Mouse (Mus musculus): ENCODE results near the gene Srrd. TPM values are rescaled to one million over a fixed set of nuclear protein-coding genes. Genes with fewer than 3 reads are reported as not detected.

Srrd gene
- total and polyA plus RNA-seq, 3 experiments, result 22.3 to 31.7 (median 27.1) TPM

GRCm38 (mm10) chr5:112355493-112355892, 12.7 kb upstream of the Srrd start:
- no peak for DNase-seq (ENCODE audit: extremely low read depth)

GRCm38 (mm10) chr5:112349169-112349568, 6.3 kb upstream of the Srrd start:
- in situ Hi-C loops (cut with MboI; ENCODE audit: low pct_ligation_motif_present, low pct_unique_long_range_greater_than_20kb, low sequenced_read_pairs), result no loop called here
- dilution Hi-C loops (cut with MboI; ENCODE audit: extremely low pct_ligation_motif_present, extremely low pct_unique_long_range_greater_than_20kb, low sequenced_read_pairs), result no loop called here
- TF ChIP-seq POLR2A (IDR thresholded peaks at IDR 0.05; ENCODE audit: low read depth, low read length), result no peak
- TF ChIP-seq ETS1 (conservative IDR thresholded peaks at IDR 0.05; ENCODE audit: low read depth, low read length), result no peak
- no peak for TF ChIP-seq CHD2 (IDR thresholded peaks at IDR 0.05; ENCODE audit: low read length)
- TF ChIP-seq CHD1 (IDR thresholded peaks at IDR 0.05; ENCODE audit: low read depth, low read length), result no peak
- TF ChIP-seq SIN3A (IDR thresholded peaks at IDR 0.05; ENCODE audit: low read length), result no peak
- TF ChIP-seq RCOR1 (conservative IDR thresholded peaks at IDR 0.05; ENCODE audit: low read depth, low read length), result no peak
- no peak for TF ChIP-seq JUN (IDR thresholded peaks at IDR 0.05; ENCODE audit: insufficient read depth, low read depth, low read length)
- TF ChIP-seq ZC3H11A (IDR thresholded peaks at IDR 0.05; ENCODE audit: low read depth, low read length), result no peak
- TF ChIP-seq MAZ (IDR thresholded peaks at IDR 0.05; ENCODE audit: low read depth, low read length), result no peak
- no peak for TF ChIP-seq MEF2A (IDR thresholded peaks at IDR 0.05; ENCODE audit: borderline replicate concordance, low read depth, low read length)
- no peak for TF ChIP-seq PAX5 (IDR thresholded peaks at IDR 0.05; ENCODE audit: low read length)

More at GRCm38 (mm10) chr5:112355493-112355892, 12.7 kb upstream of the Srrd start:
- Histone ChIP-seq H3K9me3 (replicated peaks; ENCODE audit: low read length) (no peaks in the 10 kb centered on the region), H3K4me3 (replicated peaks in 1 of 3; ENCODE audit: low read depth in 2 of 3, low read length in 2 of 3, poor library complexity in 1 of 3) (no peak overlapping the region), H3K9ac (ENCODE audit: insufficient read depth, low read depth) (no peak overlapping the region), H3K4me1 (ENCODE audit: control insufficient read depth in 1 of 2, insufficient read depth in 2 of 2) (no peaks in the 10 kb centered on the region), H3K79me2 (replicated peaks; ENCODE audit: control insufficient read depth, extremely low read depth, insufficient read depth, poor library complexity, severe bottlenecking) (no peaks in the 10 kb centered on the region), H3K36me3 (replicated peaks in 1 of 2; ENCODE audit: control insufficient read depth in 1 of 2, insufficient read depth in 1 of 2, low read length in 1 of 2) (peaks cover 41 to 90% of the 10 kb centered on the region in 2 experiments), H3K4me2 (ENCODE audit: insufficient read depth, low read depth, poor library complexity, severe bottlenecking) (no peak overlapping the region), H3K27me3 (replicated peaks) (no peaks in the 10 kb centered on the region), H3K27ac (ENCODE audit: insufficient read depth, low read depth) (no peak overlapping the region)
- TF ChIP-seq ZC3H11A (IDR thresholded peaks at IDR 0.05; ENCODE audit: low read depth, low read length), result no peak
- TF ChIP-seq NRF1 (IDR thresholded peaks at IDR 0.05; ENCODE audit: low read depth, low read length), result no peak
- TF ChIP-seq POLR2AphosphoS2 (IDR thresholded peaks at IDR 0.05; ENCODE audit: low read depth, low read length), result no peak
- no peak for TF ChIP-seq MAZ (IDR thresholded peaks at IDR 0.05; ENCODE audit: low read depth, low read length)
- no peak for TF ChIP-seq POLR2A (IDR thresholded peaks at IDR 0.05; ENCODE audit: low read depth, low read length)
- no peak for TF ChIP-seq KAT2A (IDR thresholded peaks at IDR 0.05; ENCODE audit: insufficient replicate concordance, low read length)
- no peak for TF ChIP-seq MAFK (IDR thresholded peaks at IDR 0.05; ENCODE audit: insufficient replicate concordance, low read length)
- no peak for TF ChIP-seq ZKSCAN1 (IDR thresholded peaks at IDR 0.05; ENCODE audit: borderline replicate concordance, low read depth, low read length)
- no peak for TF ChIP-seq CHD1 (IDR thresholded peaks at IDR 0.05; ENCODE audit: low read depth, low read length)
- TF ChIP-seq MAX (IDR thresholded peaks at IDR 0.05; ENCODE audit: low read length), result no peak
- no peak for TF ChIP-seq ETS1 (conservative IDR thresholded peaks at IDR 0.05; ENCODE audit: low read depth, low read length)
- dilution Hi-C loops (cut with MboI; ENCODE audit: extremely low pct_ligation_motif_present, extremely low pct_unique_long_range_greater_than_20kb, low sequenced_read_pairs) (no loop called here), in situ Hi-C loops (cut with MboI; ENCODE audit: low pct_ligation_motif_present, low pct_unique_long_range_greater_than_20kb, low sequenced_read_pairs) (no loop called here)

More at GRCm38 (mm10) chr5:112349169-112349568, 6.3 kb upstream of the Srrd start:
- H3K79me2 ChIP-seq (replicated peaks; ENCODE audit: control insufficient read depth, extremely low read depth, insufficient read depth, poor library complexity, severe bottlenecking), result no peaks in the 10 kb centered on the region
- DNase-seq (ENCODE audit: extremely low read depth), result no peak
- H3K4me2 ChIP-seq (ENCODE audit: insufficient read depth, low read depth, poor library complexity, severe bottlenecking), result no peak overlapping the region
- no peak overlapping the region for H3K9ac ChIP-seq (ENCODE audit: insufficient read depth, low read depth)
- H3K4me3 ChIP-seq (replicated peaks in 1 of 3; ENCODE audit: low read depth in 2 of 3, low read length in 2 of 3, poor library complexity in 1 of 3), result no peak overlapping the region
- no peaks in the 10 kb centered on the region for H3K9me3 ChIP-seq (replicated peaks; ENCODE audit: low read length)
- H3K27me3 ChIP-seq (replicated peaks), result no peaks in the 10 kb centered on the region
- peaks cover 45 to 91% of the 10 kb centered on the region in 2 experiments for H3K36me3 ChIP-seq (replicated peaks in 1 of 2; ENCODE audit: control insufficient read depth in 1 of 2, insufficient read depth in 1 of 2, low read length in 1 of 2)
- peaks cover 0 to 17% of the 10 kb centered on the region in 2 experiments; a peak in 2 of 4 replicates for H3K4me1 ChIP-seq (ENCODE audit: control insufficient read depth in 1 of 2, insufficient read depth in 2 of 2)
- no peak overlapping the region for H3K27ac ChIP-seq (ENCODE audit: insufficient read depth, low read depth)
